Mouse (Mus musculus): ENCODE data around the gene Scrn3.

DNA sequence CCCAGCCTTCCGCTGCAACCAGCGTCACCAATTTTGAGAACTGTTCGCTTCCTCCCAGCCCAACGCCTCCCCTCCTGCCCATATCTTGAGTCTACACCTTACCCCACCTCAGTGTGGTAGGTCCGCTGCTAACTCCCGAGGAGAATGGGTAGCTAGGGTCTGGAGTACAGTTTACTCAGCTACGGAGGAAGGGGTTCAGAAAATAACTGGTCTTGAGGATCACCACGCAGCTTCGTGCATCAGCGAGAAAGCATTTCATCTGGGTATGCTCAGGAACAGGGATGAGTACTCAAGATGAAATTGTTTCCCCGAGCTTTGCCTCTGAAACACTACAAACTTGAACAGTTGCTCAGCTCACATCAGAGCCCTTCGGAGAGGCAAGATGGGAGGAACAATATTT is 44.1 kb upstream of the Scrn3 start:
- no peak for TF ChIP-seq CTCF (IDR thresholded peaks at IDR 0.05; ENCODE audit: borderline replicate concordance, insufficient read depth, low read depth, low read length)
- no peak for TF ChIP-seq POLR2A (IDR thresholded peaks at IDR 0.05; ENCODE audit: borderline replicate concordance, insufficient read depth, low read length)

All from cerebellum, adult 2 months (tissue).